Mouse (Mus musculus): ENCODE measurements at regions not wholly inside any gene's neighbourhood (a gene's known extent, or its start where the extent isn't known, plus 50 kb on each side); places are given as distances from the start of the nearest gene placed in this dataset.

- TF ChIP-seq CTCF (IDR thresholded peaks at IDR 0.05; ENCODE audit: low read depth, low read length) (no peak), GATA1 (IDR thresholded peaks at IDR 0.05; ENCODE audit: borderline replicate concordance, low read length) (no peak), POLR2AphosphoS5 (IDR thresholded peaks at IDR 0.05; ENCODE audit: insufficient replicate concordance, low read depth, low read length) (no peak)
Observed at GRCm38 (mm10) chr2:74036043-74036442, 124.9 kb upstream of the Atp5g3 start.
